Mouse (Mus musculus) Muller cell, postnatal 12 days (primary cell): ENCODE data around the gene Fmo2.

ENCODE experiments used
- DNase-seq: peaks from one replicate; pipeline ENCODE4 v3.0.0-alpha.2; 2015; ENCODE audit errors: inconsistent ontology term

Fmo2 gene

DNA sequence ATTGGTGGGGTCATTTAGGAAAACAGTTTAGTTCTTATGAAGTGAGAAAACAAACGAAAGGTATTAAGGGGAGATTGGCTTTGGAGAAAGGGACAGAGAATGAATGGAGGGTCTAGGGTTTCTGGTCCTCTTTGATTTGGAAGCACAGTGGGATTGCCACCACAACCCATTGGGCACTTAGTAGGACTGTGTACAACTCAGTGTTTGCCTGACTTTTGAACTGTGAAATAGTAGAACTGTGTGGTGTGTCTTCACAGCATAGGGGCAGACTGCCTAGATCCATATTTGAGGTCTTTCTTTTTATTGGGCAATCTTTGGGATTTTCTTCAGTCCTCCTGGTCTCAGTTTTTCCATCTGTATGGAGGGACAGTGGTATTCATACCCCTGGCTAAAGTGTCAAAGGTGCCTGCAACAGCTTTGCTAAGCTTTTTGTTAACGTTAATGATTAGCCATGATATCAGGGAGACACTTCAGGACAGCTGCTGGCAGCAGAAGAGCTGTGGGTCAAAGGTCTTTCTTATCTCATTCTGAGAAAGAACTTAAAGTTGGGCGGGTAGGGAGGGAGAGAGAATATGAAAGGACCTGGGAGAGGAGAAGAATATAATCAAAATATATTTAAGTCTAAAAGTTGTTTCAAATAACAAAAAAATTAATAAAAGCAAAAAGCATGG, 44.6 kb downstream of the Fmo2 start:
- no peak for DNase-seq

DNA sequence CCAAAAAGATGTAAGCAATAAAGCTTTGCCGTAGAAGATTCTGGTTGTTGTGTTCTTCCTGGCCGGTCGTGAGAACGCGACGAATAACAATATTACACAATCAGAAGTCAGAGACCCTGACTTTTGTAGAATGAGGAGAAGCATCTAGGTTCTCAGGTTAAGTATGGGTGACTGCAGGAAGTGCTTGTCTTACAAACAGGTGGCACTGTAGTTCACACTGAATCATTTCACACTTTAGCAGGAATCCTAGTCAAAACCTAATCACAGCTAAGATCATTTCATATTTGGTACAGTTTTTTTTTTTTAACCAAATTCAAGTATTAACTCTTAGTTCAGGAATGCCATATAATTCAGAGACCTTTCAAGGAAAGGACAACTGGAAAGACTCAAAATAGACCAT, 51.0 kb downstream of the Fmo2 start:
- no peak for DNase-seq

DNA sequence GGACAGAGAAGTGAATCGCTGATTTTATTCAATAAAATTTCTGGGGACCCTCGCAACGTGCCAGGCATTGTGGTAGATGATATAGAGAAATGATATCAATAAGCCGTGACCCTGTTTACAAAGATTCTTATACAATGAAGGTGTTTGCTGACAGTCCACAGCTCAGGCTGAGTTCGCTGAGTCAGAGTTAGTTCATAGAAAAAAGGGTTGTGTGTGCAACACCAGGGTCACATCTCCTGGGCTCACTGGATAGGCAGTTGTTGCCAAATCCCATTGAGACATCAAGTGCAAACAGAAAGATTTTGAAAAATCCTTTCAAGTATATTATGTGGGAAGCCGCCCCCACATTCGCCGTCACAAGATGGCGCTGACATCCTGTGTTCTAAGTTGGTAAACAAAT, 58.3 kb downstream of the Fmo2 start:
- DNase-seq = no peak

DNA sequence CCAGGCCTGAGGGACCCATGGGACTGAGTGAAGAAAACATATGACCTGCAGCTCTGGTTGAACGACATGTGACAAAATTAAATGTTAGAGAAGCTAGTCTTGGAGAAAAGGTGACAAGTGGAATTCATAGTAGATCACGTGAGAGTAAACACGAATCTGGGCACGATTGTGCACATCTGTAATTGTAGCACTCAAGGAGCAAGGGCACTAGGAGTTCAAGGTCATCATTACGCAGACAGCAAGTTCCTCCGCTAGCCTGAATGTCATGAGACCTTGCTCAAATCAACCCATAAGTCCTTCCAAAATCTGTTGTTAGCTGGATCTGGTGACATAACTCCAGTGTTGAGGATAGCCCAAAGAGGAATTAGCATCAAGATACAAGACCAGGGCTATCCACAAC, 59.5 kb downstream of the Fmo2 start:
- no peak for DNase-seq

DNA sequence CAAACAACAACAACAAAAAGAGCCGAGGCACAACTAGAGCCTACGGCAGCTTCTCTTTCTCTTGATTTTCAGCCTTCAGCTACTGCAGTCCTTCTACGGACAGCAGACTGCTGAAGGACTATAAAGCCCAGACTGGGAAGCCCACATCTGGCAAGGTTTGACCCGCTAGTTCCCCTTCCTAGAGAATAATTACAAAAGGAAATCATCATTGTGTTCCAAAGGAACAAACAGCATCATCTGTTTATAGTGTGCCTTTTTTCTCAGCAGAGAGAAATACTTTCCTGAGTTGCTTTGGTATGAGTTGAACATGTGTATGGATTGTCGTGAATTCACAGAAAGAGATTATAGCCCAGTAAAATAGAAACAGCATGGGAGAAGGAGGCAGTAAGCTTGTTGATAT, 64.2 kb downstream of the Fmo2 start:
- no peak for DNase-seq

DNA sequence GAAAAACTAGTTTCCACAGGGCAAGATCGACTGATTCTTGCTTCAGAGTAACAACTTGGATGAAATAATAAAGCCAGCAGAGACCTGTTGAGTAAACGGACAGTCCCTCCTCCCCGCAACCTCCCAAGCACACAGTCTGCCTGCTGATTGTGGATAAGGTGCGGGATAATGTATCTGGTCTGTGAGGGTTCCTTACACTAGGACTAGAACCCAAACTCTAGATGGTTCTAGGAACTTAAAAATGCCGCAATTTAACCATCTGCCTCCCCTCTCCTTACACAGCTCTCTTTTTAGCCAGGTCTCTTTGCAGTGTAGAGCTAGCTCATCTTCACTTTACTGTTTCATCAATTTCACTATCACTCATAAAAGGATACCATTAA, 66.0 kb downstream of the Fmo2 start:
- DNase-seq = no peak

DNA sequence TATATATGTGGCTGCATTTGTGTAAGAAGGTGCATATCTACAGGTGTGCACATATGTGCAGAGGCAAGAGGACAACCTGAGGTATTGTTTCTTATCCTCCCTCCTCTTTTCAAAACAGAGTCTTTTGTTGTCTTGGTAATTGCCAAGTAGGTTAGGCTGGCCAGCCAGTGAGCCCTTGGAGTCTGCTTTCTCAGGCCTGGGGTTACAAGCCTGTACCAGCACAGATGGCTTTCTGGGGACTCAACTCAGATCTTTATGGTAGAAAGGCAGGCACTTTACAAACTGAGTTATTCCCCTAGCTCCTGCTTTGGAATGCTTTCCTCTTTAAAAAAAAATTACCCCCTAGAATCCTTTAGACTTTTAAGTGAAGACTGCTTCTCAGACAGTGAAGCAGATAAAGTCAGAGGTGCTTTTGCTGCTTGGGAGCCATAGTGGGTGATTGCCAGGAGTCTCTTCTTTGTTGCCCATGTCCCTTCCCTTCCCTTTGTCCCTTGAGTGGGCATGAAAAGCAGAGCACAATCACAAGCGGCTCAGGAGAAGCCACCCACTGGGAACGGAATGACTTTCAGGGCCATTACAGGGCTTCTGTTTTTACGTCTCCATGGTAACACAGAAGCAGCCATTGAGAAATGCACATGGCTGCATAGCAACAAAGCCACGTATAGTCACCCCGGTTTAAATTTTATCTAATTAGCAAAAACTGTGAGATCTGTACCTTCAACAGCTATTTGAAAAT, 66.5 kb downstream of the Fmo2 start:
- peak; percentile 77 for DNase-seq
